Mouse (Mus musculus) lung, adult 2 months (tissue): ENCODE measurements around the gene Rps10.

Experiments
- CTCF ChIP-seq: fragments of 200-500 bp; IDR thresholded peaks from 2 replicates; pipeline ENCODE4 v1.5.1; 2011; ENCODE audit warnings: mild to moderate bottlenecking, low read length, control low read depth; ENCODE audit not compliant: insufficient read depth
- POLR2A ChIP-seq: fragments of 200-500 bp; IDR thresholded peaks from 2 replicates; pipeline ENCODE4 v1.6.1; 2011; ENCODE audit warnings: low read depth, mild to moderate bottlenecking, control low read depth, low read length, borderline replicate concordance; ENCODE audit errors: extremely low read depth

DNA sequence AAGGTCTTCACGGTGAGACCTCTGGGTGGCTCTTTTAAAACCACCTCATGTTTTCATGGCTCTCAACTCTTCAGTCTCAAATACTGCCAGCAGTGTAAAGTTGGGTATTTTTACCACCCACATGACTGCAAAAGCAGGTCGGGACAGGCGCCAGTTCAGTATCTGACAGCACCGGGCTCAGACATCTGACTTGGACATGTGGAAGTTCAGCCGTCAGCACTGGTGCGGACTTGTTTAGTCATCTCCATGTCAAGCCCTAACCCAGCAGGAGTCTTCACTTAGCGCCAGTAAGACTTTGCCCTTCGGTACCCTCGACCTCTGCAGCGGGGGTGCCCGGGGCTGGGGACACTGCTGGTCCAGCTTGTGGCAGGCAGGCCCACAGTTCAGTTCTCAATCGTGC is 49.2 kb downstream of the Rps10 start:
- no peak for TF ChIP-seq CTCF
- TF ChIP-seq POLR2A: no peak
